Mouse (Mus musculus) embryonic facial prominence, embryonic 13.5 days (tissue): ENCODE measurements around the gene Klc1. TPM values are rescaled to one million over a fixed set of nuclear protein-coding genes. Genes with fewer than 3 reads are reported as not detected.

ENCODE experiments used
- polyA plus RNA-seq: library from polyadenylated mRNA; unstranded; fragments of >200 nt; fragmentation: Nextera tagmentation; extraction: Ambion mirVana; gene quantifications from 2 replicates; pipeline ENCODE4 v1.2.1, GENCODE M21; 2015

The Klc1 gene
- polyA plus RNA-seq, 1 experiment from 2014 or later = 113 TPM

Other genes with a start within 250 kb of the Klc1 start
- 507 and 586 TPM in 2 replicates for gene Eif5, start 220.8 kb upstream of the Klc1 start, polyA plus RNA-seq
- 49.4 and 52.0 TPM in 2 replicates for gene Mark3, start 184.3 kb upstream of the Klc1 start, polyA plus RNA-seq
- gene Ckb, start 86.5 kb upstream of the Klc1 start, polyA plus RNA-seq = 118 and 135 TPM in 2 replicates
- gene Trmt61a, start 80.7 kb upstream of the Klc1 start, polyA plus RNA-seq = 12.5 and 13.7 TPM in 2 replicates
- 64.5 and 67.3 TPM in 2 replicates for gene Bag5, start 45.6 kb upstream of the Klc1 start, polyA plus RNA-seq
- gene Apopt1, start 45.6 kb upstream of the Klc1 start, polyA plus RNA-seq = 57.1 and 66.0 TPM in 2 replicates
- gene Xrcc3, start 55.0 kb downstream of the Klc1 start, polyA plus RNA-seq = 8.4 and 9.3 TPM in 2 replicates
- gene Zfyve21, start 55.3 kb downstream of the Klc1 start, polyA plus RNA-seq = 105 and 113 TPM in 2 replicates
- gene Ppp1r13b, start 149.3 kb downstream of the Klc1 start, polyA plus RNA-seq = 12.3 and 15.2 TPM in 2 replicates
- gene Atp5mpl, start 208.1 kb downstream of the Klc1 start, polyA plus RNA-seq = 644 and 681 TPM in 2 replicates
- gene Tdrd9, start 212.7 kb downstream of the Klc1 start, polyA plus RNA-seq = 0.34 and 1.1 TPM in 2 replicates
- gene Rd3l, start 222.5 kb downstream of the Klc1 start, polyA plus RNA-seq = not detected in 2 replicates